10 mouse cellular contexts compared by ENCODE assay signal in genomic region chr7:132804461-132804860, GRCm38 (mm10). TPM values are rescaled to one million over a fixed set of nuclear protein-coding genes. Genes with fewer than 3 reads are reported as not detected.
DNase-seq lines count a peak whose midpoint lies in the region; ATAC-seq and TF ChIP-seq lines count a peak whose summit lies in the region.
"Had no signal": no experiment of that assay in that cellular context is flagged by ENCODE, and none has a peak within 500 bp of the region (broad histone marks: within the 10 kb centered on the region; RNA-seq: fewer than 3 reads in every experiment).

No protein-coding gene starts in this region.

- intact Hi-C loops in heart, postnatal 10 days (cut with DNase I), result no loop called here

- no peak for TF ChIP-seq CTCF in bone marrow macrophage, adult 2 months (IDR thresholded peaks at IDR 0.05; ENCODE audit: low read depth, low read length)
- TF ChIP-seq CTCF in forebrain, postnatal 0 days (IDR thresholded peaks at IDR 0.05; ENCODE audit: low read depth), result no peak

- no peaks in the 10 kb centered on the region for H3K27me3 ChIP-seq in kidney, embryonic 16.5 days (ENCODE audit: insufficient read depth, low read length)
- H3K27me3 ChIP-seq in forebrain, postnatal 0 days (ENCODE audit: insufficient read depth, low read length), result no peaks in the 10 kb centered on the region

- TF ChIP-seq POLR2A in bone marrow macrophage, adult 2 months (IDR thresholded peaks at IDR 0.05; ENCODE audit: borderline replicate concordance, low read depth, low read length), result no peak

- no peaks in the 10 kb centered on the region for H3K9me3 ChIP-seq in kidney, embryonic 16.5 days (ENCODE audit: low read length)
- no peaks in the 10 kb centered on the region for H3K9me3 ChIP-seq in forebrain, postnatal 0 days (ENCODE audit: low read length)

- WGBS in kidney, embryonic 16.5 days, result 64% methylated on average over 7 of the region's 7 CpGs
- 84% methylated on average over 7 of the region's 7 CpGs for WGBS in forebrain, postnatal 0 days

- H3K4me1 ChIP-seq in kidney, embryonic 16.5 days (ENCODE audit: insufficient read depth, low read length), result peaks cover 68% of the 10 kb centered on the region
- peaks cover 89% of the 10 kb centered on the region for H3K4me1 ChIP-seq in bone marrow macrophage, adult 2 months (ENCODE audit: control insufficient read depth, insufficient read depth, low read length)
- peaks cover 19% of the 10 kb centered on the region; the same call in 1 of the 2 replicates for H3K4me1 ChIP-seq in forebrain, postnatal 0 days (ENCODE audit: insufficient read depth)

- H3K9ac ChIP-seq in kidney, embryonic 16.5 days (replicated peaks; ENCODE audit: low read length), result no peak overlapping the region
- H3K9ac ChIP-seq in forebrain, postnatal 0 days, result no peak overlapping the region
- H3K9ac ChIP-seq: hindbrain, embryonic 14.5 days had no signal

- H3K36me3 ChIP-seq in kidney, embryonic 16.5 days (ENCODE audit: insufficient read depth, low read length), result no peaks in the 10 kb centered on the region
- no peaks in the 10 kb centered on the region for H3K36me3 ChIP-seq in forebrain, postnatal 0 days (ENCODE audit: insufficient read depth)

- H3K4me2 ChIP-seq in kidney, embryonic 16.5 days (replicated peaks; ENCODE audit: low read depth, low read length), result no peak overlapping the region
- H3K4me2 ChIP-seq in forebrain, postnatal 0 days (ENCODE audit: low read depth), result no peak overlapping the region
- H3K4me2 ChIP-seq: hindbrain, embryonic 14.5 days had no signal

- DNase-seq in adrenal gland, postnatal 36 days, result peak; percentile 47 to 64
- no peak for DNase-seq in adrenal gland, adult 8-10 months
- no peak for DNase-seq in kidney, adult 8-10 months
- peak; percentile 32 to 35 for DNase-seq in heart, postnatal 10 days
- no peak for DNase-seq in layer of hippocampus, adult 18-20 months (ENCODE audit: low spot score in 2 of 2)
- no peak for DNase-seq in forebrain, postnatal 0 days
- DNase-seq: right cerebral cortex, postnatal 14 days had no signal

- ATAC-seq in kidney, embryonic 16.5 days (ENCODE audit: low FRiP score, low TSS enrichment), result no peak
- no peak for ATAC-seq in forebrain, postnatal 0 days

- H3K27ac ChIP-seq in kidney, embryonic 16.5 days (ENCODE audit: low read length), result peak overlapping the region; percentile 23; the same call in 1 of the 2 replicates
- peak overlapping the region; percentile 71 for H3K27ac ChIP-seq in bone marrow macrophage, adult 2 months (ENCODE audit: insufficient read depth, low read depth, low read length)
- no peak overlapping the region for H3K27ac ChIP-seq in forebrain, postnatal 0 days (ENCODE audit: low read depth, low read length)
- H3K27ac ChIP-seq: hindbrain, embryonic 14.5 days had no signal

- H3K4me3 ChIP-seq in kidney, embryonic 16.5 days (ENCODE audit: low read length), result no peak overlapping the region
- H3K4me3 ChIP-seq in bone marrow macrophage, adult 2 months (ENCODE audit: insufficient read depth, low read length), result peak overlapping the region; percentile 24
- H3K4me3 ChIP-seq in forebrain, postnatal 0 days (ENCODE audit: low read depth, low read length), result no peak overlapping the region

RNA-seq across cellular contexts. Expression of gene Fam53b, which starts 9.2 kb away (rescaled TPM):
- 10 to 100 TPM; 65.9 to 94.9 TPM for total RNA-seq in adrenal gland, postnatal 36 days (2021)
- total RNA-seq in adrenal gland, adult 8-10 months (2022), result 100 to 1,000 TPM in 1 of 4 experiments, 10 to 100 TPM in 3; 84.3 to 115 (median 87.7) TPM
- 22.5 and 23.3 TPM in 2 replicates for polyA plus RNA-seq in kidney, embryonic 16.5 days (2015; fragmentation: Nextera tagmentation; extraction: Ambion mirVana)
- polyA plus RNA-seq in bone marrow macrophage, adult 2 months (2012; ENCODE audit: insufficient read depth, insufficient read length, missing spikeins), result 27.2 and 35.3 TPM in 2 replicates
- total RNA-seq in heart, postnatal 10 days (2021), result 10 to 100 TPM; 35.5 to 46.0 TPM
- 10 to 100 TPM; 50.6 to 51.7 TPM for total RNA-seq in layer of hippocampus, adult 18-20 months (2021)
- total RNA-seq in forebrain, postnatal 0 days (2014; rRNA removed), result 5.6 and 15.4 TPM in 2 replicates
- polyA plus RNA-seq in forebrain, postnatal 0 days (2015; fragmentation: Nextera tagmentation; extraction: Ambion mirVana), result 5.6 and 5.8 TPM in 2 replicates

RNA-seq across cellular contexts. Expression of gene Eef1akmt2, which starts 48.0 kb away (rescaled TPM):
- 10 to 100 TPM; 23.8 to 30.0 TPM for total RNA-seq in adrenal gland, postnatal 36 days (2021)
- total RNA-seq in adrenal gland, adult 8-10 months (2022), result 10 to 100 TPM; 25.1 to 38.6 (median 32.1) TPM
- polyA plus RNA-seq in kidney, embryonic 16.5 days (2015; fragmentation: Nextera tagmentation; extraction: Ambion mirVana), result 64.9 and 71.2 TPM in 2 replicates
- polyA plus RNA-seq in bone marrow macrophage, adult 2 months (2012; ENCODE audit: insufficient read depth, insufficient read length, missing spikeins), result 21.7 and 30.2 TPM in 2 replicates
- 10 to 100 TPM; 13.9 to 14.6 TPM for total RNA-seq in heart, postnatal 10 days (2021)
- total RNA-seq in layer of hippocampus, adult 18-20 months (2021), result 10 to 100 TPM; 33.4 to 33.9 TPM
- 86.1 and 101 TPM in 2 replicates for total RNA-seq in forebrain, postnatal 0 days (2014; rRNA removed)
- polyA plus RNA-seq in forebrain, postnatal 0 days (2015; fragmentation: Nextera tagmentation; extraction: Ambion mirVana), result 77.3 and 85.9 TPM in 2 replicates

RNA-seq across cellular contexts. Expression of gene Abraxas2, which starts 54.6 kb away (rescaled TPM):
- 10 to 100 TPM; 35.8 to 36.1 TPM for total RNA-seq in adrenal gland, postnatal 36 days (2021)
- 10 to 100 TPM; 30.5 to 39.6 (median 34.8) TPM for total RNA-seq in adrenal gland, adult 8-10 months (2022)
- 34.2 and 40.8 TPM in 2 replicates for polyA plus RNA-seq in kidney, embryonic 16.5 days (2015; fragmentation: Nextera tagmentation; extraction: Ambion mirVana)
- 65.5 and 69.5 TPM in 2 replicates for polyA plus RNA-seq in bone marrow macrophage, adult 2 months (2012; ENCODE audit: insufficient read depth, insufficient read length, missing spikeins)
- total RNA-seq in heart, postnatal 10 days (2021), result 10 to 100 TPM; 23.9 to 27.9 TPM
- 10 to 100 TPM; 26.6 to 27.8 TPM for total RNA-seq in layer of hippocampus, adult 18-20 months (2021)
- total RNA-seq in forebrain, postnatal 0 days (2014; rRNA removed), result 36.8 and 38.2 TPM in 2 replicates
- 21.1 and 32.9 TPM in 2 replicates for polyA plus RNA-seq in forebrain, postnatal 0 days (2015; fragmentation: Nextera tagmentation; extraction: Ambion mirVana)

Comparison
In these comparisons a context has a peak if more than half of its experiments do, and no peak if none do; other contexts are left out.
1. DNase-seq: peak in adrenal gland, postnatal 36 days (2 of 2) and heart, postnatal 10 days (2 of 2); none in adrenal gland, adult 8-10 months (single experiment), kidney, adult 8-10 months (0 of 2), layer of hippocampus, adult 18-20 months (0 of 2) and forebrain, postnatal 0 days (single experiment).